Mouse (Mus musculus): ENCODE measurements around the gene Skil.

- no peak for TF ChIP-seq E2F4 (IDR thresholded peaks at IDR 0.05; ENCODE audit: insufficient read depth)
- TF ChIP-seq POLR2A (IDR thresholded peaks at IDR 0.05; ENCODE audit: insufficient read length, low read depth), result no peak
Measured at GRCm38 (mm10) chr3:31100802-31101201, 5.9 kb downstream of the Skil start.

All from myocyte (in vitro differentiated cells).